Comparison of ENCODE assay signal across 7 mouse cellular contexts in the genomic region with DNA sequence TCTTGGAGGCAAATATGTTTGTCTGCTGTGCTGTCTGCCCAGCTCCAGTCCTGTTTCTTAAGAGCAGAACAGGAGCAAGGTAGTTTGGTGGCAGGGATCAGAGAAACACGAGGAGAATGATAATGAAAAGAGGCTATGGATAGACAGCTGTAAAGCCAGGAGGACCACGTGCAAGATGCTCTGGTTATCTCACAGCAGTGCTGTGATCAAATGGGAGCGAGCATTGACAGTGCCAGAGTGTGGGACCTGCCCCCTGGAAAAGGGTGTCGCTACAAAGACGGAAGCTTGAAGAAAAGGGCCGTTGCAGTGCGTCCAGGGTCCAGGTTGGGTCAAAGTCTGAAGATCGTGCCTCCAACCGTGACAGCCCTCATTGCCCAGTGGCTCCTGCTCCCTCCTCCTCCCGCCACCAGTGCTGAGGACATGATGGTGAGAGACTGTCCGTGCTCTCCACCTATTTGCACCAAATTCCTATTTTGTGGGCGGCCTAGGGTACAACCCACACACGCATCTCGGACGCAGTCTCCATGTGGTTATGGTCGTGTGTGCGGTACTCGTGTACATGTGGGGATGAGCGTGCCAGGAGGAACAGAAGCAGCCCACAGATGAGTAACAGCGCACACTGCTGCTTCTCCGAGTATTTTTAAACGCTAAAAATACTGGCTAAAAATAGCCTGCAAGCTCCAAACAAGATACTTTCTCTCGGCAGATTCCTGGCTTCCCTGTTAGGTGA. TPM values are rescaled to one million over a fixed set of nuclear protein-coding genes. Genes with fewer than 3 reads are reported as not detected.
DNase-seq lines count a peak whose midpoint lies in the region; ATAC-seq and TF ChIP-seq lines count a peak whose summit lies in the region.

No protein-coding gene starts in this region.

- TF ChIP-seq EP300 in stomach, postnatal 0 days (optimal IDR thresholded peaks at IDR 0.05), result no peak

- peaks cover 26% of the 10 kb centered on the region for H3K4me1 ChIP-seq in forebrain, embryonic 14.5 days (ENCODE audit: control insufficient read depth, insufficient read depth, low read length)
- peaks cover 50% of the 10 kb centered on the region for H3K4me1 ChIP-seq in liver, embryonic 13.5 days (replicated peaks)
- peaks cover 13% of the 10 kb centered on the region for H3K4me1 ChIP-seq in stomach, postnatal 0 days (replicated peaks; ENCODE audit: control insufficient read depth, insufficient read depth)

- peak overlapping the region; percentile 97 for H3K4me2 ChIP-seq in forebrain, embryonic 14.5 days (ENCODE audit: low read length)
- peak overlapping the region; percentile 96 for H3K4me2 ChIP-seq in liver, embryonic 13.5 days
- peak overlapping the region; percentile 98 for H3K4me2 ChIP-seq in stomach, postnatal 0 days (replicated peaks; ENCODE audit: low read depth)

- no peak for ATAC-seq in forebrain, embryonic 14.5 days
- no peak for ATAC-seq in liver, embryonic 13.5 days (ENCODE audit: low read depth)
- no peak for ATAC-seq in stomach, postnatal 0 days (ENCODE audit: low FRiP score, low TSS enrichment)
- ATAC-seq in monocyte, adult 5-6 weeks (replicated peaks; ENCODE audit: insufficient number of reproducible peaks, low FRiP score, low TSS enrichment, poor library complexity, severe bottlenecking), result no peak

- WGBS in forebrain, embryonic 14.5 days, result 16% methylated on average over 23 of the region's 23 CpGs
- 6% methylated on average over 23 of the region's 23 CpGs for WGBS in liver, embryonic 13.5 days (ENCODE audit: insufficient replicate concordance)
- 15% methylated on average over 23 of the region's 23 CpGs for WGBS in stomach, postnatal 0 days

- no peaks in the 10 kb centered on the region for H3K9me3 ChIP-seq in forebrain, embryonic 14.5 days (replicated peaks; ENCODE audit: control insufficient read depth, low read length)
- H3K9me3 ChIP-seq in liver, embryonic 13.5 days (replicated peaks), result no peaks in the 10 kb centered on the region
- no peaks in the 10 kb centered on the region for H3K9me3 ChIP-seq in stomach, postnatal 0 days (ENCODE audit: control insufficient read depth, low read length)

- peaks cover 11% of the 10 kb centered on the region; the same call in 1 of the 2 replicates for H3K27me3 ChIP-seq in forebrain, embryonic 14.5 days (replicated peaks; ENCODE audit: control insufficient read depth, insufficient read depth, low read length)
- H3K27me3 ChIP-seq in liver, embryonic 13.5 days, result peaks cover 60% of the 10 kb centered on the region
- H3K27me3 ChIP-seq in stomach, postnatal 0 days (ENCODE audit: control insufficient read depth, insufficient read depth, low read length), result no peaks in the 10 kb centered on the region

- 0 out of 2 replicates have a peak overlapping the region, but pooled peaks have one; percentile 4 for H3K9ac ChIP-seq in forebrain, embryonic 14.5 days (ENCODE audit: low read length)
- H3K9ac ChIP-seq in liver, embryonic 13.5 days, result peak overlapping the region; percentile 77; the same call in 1 of the 2 replicates
- H3K9ac ChIP-seq in stomach, postnatal 0 days (ENCODE audit: low read length), result no peak overlapping the region

- peak overlapping the region; percentile 53 for H3K4me3 ChIP-seq in forebrain, embryonic 14.5 days (ENCODE audit: low read depth, low read length)
- peak overlapping the region; percentile 65 for H3K4me3 ChIP-seq in liver, embryonic 13.5 days (replicated peaks)
- peak overlapping the region; percentile 61; the same call in 1 of the 2 replicates for H3K4me3 ChIP-seq in stomach, postnatal 0 days (ENCODE audit: low read depth, low read length)

- no peaks in the 10 kb centered on the region for H3K36me3 ChIP-seq in forebrain, embryonic 14.5 days (ENCODE audit: control insufficient read depth, insufficient read depth, low read length)
- no peaks in the 10 kb centered on the region for H3K36me3 ChIP-seq in liver, embryonic 13.5 days
- no peaks in the 10 kb centered on the region for H3K36me3 ChIP-seq in stomach, postnatal 0 days (ENCODE audit: control insufficient read depth, insufficient read depth, low read length)

- peak; percentile 85 for DNase-seq in right cerebral cortex, adult 18-20 months
- no peak for DNase-seq in right cerebral cortex, postnatal 14 days
- DNase-seq in forebrain, embryonic 14.5 days (ENCODE audit: low spot score), result peak; percentile 44
- DNase-seq in kidney, adult 11 months, result peak; percentile 92
- no peak for DNase-seq in liver, embryonic 13.5 days
- no peak for DNase-seq in stomach, postnatal 0 days (ENCODE audit: low spot score)

- H3K27ac ChIP-seq in forebrain, embryonic 14.5 days (ENCODE audit: low read depth, low read length), result no peak overlapping the region
- H3K27ac ChIP-seq in liver, embryonic 13.5 days, result no peak overlapping the region
- peak overlapping the region; percentile 65; the same call in 1 of the 2 replicates for H3K27ac ChIP-seq in stomach, postnatal 0 days (replicated peaks)

- TF ChIP-seq CTCF in stomach, postnatal 0 days (IDR thresholded peaks at IDR 0.05; ENCODE audit: low read depth), result no peak

RNA-seq across cellular contexts. Expression of a gene that starts 16.7 kb away (rescaled TPM):
- 6.9 and 8.2 TPM in 2 replicates for polyA plus RNA-seq in forebrain, embryonic 14.5 days (2014; fragmentation: Nextera tagmentation; extraction: Ambion mirVana)
- 1.8 and 3.0 TPM in 2 replicates for polyA plus RNA-seq in liver, embryonic 13.5 days (2015; fragmentation: Nextera tagmentation; extraction: Ambion mirVana)
- polyA plus RNA-seq in stomach, postnatal 0 days (2015; fragmentation: Nextera tagmentation; extraction: Ambion mirVana), result 11.6 and 20.2 TPM in 2 replicates
- total RNA-seq in monocyte, adult 5-6 weeks (2017), result 2.1 to 8.6 TPM (median 5.6 TPM) in 3 replicates

RNA-seq across cellular contexts. Expression of a gene that starts 18.0 kb away (rescaled TPM):
- 0.31 TPM in 1 of 2 replicates, not detected in the other for polyA plus RNA-seq in forebrain, embryonic 14.5 days (2014; fragmentation: Nextera tagmentation; extraction: Ambion mirVana)
- polyA plus RNA-seq in liver, embryonic 13.5 days (2015; fragmentation: Nextera tagmentation; extraction: Ambion mirVana), result not detected in 2 replicates
- not detected in 2 replicates for polyA plus RNA-seq in stomach, postnatal 0 days (2015; fragmentation: Nextera tagmentation; extraction: Ambion mirVana)
- total RNA-seq in monocyte, adult 5-6 weeks (2017), result not detected in 3 replicates

RNA-seq across cellular contexts. Expression of a gene that starts 23.5 kb away (rescaled TPM):
- 2.6 and 3.2 TPM in 2 replicates for polyA plus RNA-seq in forebrain, embryonic 14.5 days (2014; fragmentation: Nextera tagmentation; extraction: Ambion mirVana)
- polyA plus RNA-seq in liver, embryonic 13.5 days (2015; fragmentation: Nextera tagmentation; extraction: Ambion mirVana), result 0.17 and 0.20 TPM in 2 replicates
- polyA plus RNA-seq in stomach, postnatal 0 days (2015; fragmentation: Nextera tagmentation; extraction: Ambion mirVana), result 5.3 and 6.5 TPM in 2 replicates
- total RNA-seq in monocyte, adult 5-6 weeks (2017), result not detected in 3 replicates

RNA-seq across cellular contexts. Expression of a gene that starts 29.7 kb away (rescaled TPM):
- polyA plus RNA-seq in forebrain, embryonic 14.5 days (2014; fragmentation: Nextera tagmentation; extraction: Ambion mirVana), result 0.11 and 0.16 TPM in 2 replicates
- 0.05 TPM in 1 of 2 replicates, not detected in the other for polyA plus RNA-seq in liver, embryonic 13.5 days (2015; fragmentation: Nextera tagmentation; extraction: Ambion mirVana)
- polyA plus RNA-seq in stomach, postnatal 0 days (2015; fragmentation: Nextera tagmentation; extraction: Ambion mirVana), result 0.05 TPM in 1 of 2 replicates, not detected in the other
- not detected in 3 replicates for total RNA-seq in monocyte, adult 5-6 weeks (2017)

RNA-seq across cellular contexts. Expression of a gene that starts 29.8 kb away (rescaled TPM):
- polyA plus RNA-seq in forebrain, embryonic 14.5 days (2014; fragmentation: Nextera tagmentation; extraction: Ambion mirVana), result 31.3 and 35.1 TPM in 2 replicates
- polyA plus RNA-seq in liver, embryonic 13.5 days (2015; fragmentation: Nextera tagmentation; extraction: Ambion mirVana), result 36.9 and 38.7 TPM in 2 replicates
- polyA plus RNA-seq in stomach, postnatal 0 days (2015; fragmentation: Nextera tagmentation; extraction: Ambion mirVana), result 22.0 and 22.2 TPM in 2 replicates
- 3.8 to 7.1 TPM (median 5.7 TPM) in 3 replicates for total RNA-seq in monocyte, adult 5-6 weeks (2017)

Comparison
In these comparisons a context has a peak if more than half of its experiments do, and no peak if none do; other contexts are left out.
1. DNase-seq: peak in right cerebral cortex, adult 18-20 months (single experiment), forebrain, embryonic 14.5 days (single experiment) and kidney, adult 11 months (single experiment); none in right cerebral cortex, postnatal 14 days (single experiment), liver, embryonic 13.5 days (single experiment) and stomach, postnatal 0 days (single experiment).
2. Peak in every context shown above with its lines, with median percentiles within 50 percentile points of each other: H3K4me2 ChIP-seq and H3K4me3 ChIP-seq.